Mouse (Mus musculus) liver, embryonic 16.5 days (tissue): ENCODE measurements around the gene Flvcr2. TPM values are rescaled to one million over a fixed set of nuclear protein-coding genes. Genes with fewer than 3 reads are reported as not detected.

Experiments
- ATAC-seq: fragments of 200-750 bp; cut with Nextera tagmentation; 2 replicates; pipeline ENCODE4 v1.8.0; 2017; ENCODE audit warnings: low read depth, mild to moderate bottlenecking, moderate number of reproducible peaks, moderate library complexity
- H3K27ac ChIP-seq: fragments of 300-500 bp; sonication (generic); 2 replicates; pipeline ENCODE4 v1.5.1; 2014; ENCODE audit warnings: mild to moderate bottlenecking, low read length
- H3K27me3 ChIP-seq: fragments of 300-500 bp; sonication (generic); 2 replicates; pipeline ENCODE4 v1.6.1; 2014; ENCODE audit warnings: low read depth, low read length, mixed read lengths; ENCODE audit not compliant: control insufficient read depth, insufficient read depth
- H3K36me3 ChIP-seq: fragments of 300-500 bp; sonication (generic); 2 replicates; pipeline ENCODE4 v1.6.1; 2014; ENCODE audit warnings: mild to moderate bottlenecking; ENCODE audit not compliant: control insufficient read depth, insufficient read depth
- H3K4me1 ChIP-seq: fragments of 300-500 bp; sonication (generic); 2 replicates; pipeline ENCODE4 v1.6.1; 2014; ENCODE audit warnings: low read depth, low read length, mixed read lengths; ENCODE audit not compliant: control insufficient read depth
- H3K4me2 ChIP-seq: fragments of 300-500 bp; sonication (generic); 2 replicates; pipeline ENCODE4 v1.6.1; 2014; ENCODE audit warnings: low read depth, low read length, mixed read lengths
- H3K4me3 ChIP-seq: fragments of 300-500 bp; sonication (generic); 2 replicates; pipeline ENCODE4 v1.5.1; 2014; ENCODE audit warnings: low read depth, mild to moderate bottlenecking, low read length
- H3K9ac ChIP-seq: fragments of 300-500 bp; sonication (generic); 2 replicates; pipeline ENCODE4 v1.6.1; 2014; ENCODE audit warnings: low read depth, low read length
- H3K9me3 ChIP-seq: fragments of 300-500 bp; sonication (generic); replicated peaks from 2 replicates; pipeline ENCODE4 v1.6.1; 2016; ENCODE audit warnings: low read length; ENCODE audit not compliant: control insufficient read depth
- WGBS: fragments of 180-500 bp; shearing (Covaris S2); extraction: QIAGEN DNeasy Blood & Tissue Kit; methylation state at CpG from one replicate; pipeline ENCODE4 v1.1.7; 2014; ENCODE audit not compliant: insufficient replicate concordance; 5-methylcytosine and 5-hydroxymethylcytosine counted together
- polyA plus RNA-seq: library from polyadenylated mRNA; unstranded; fragments of >200 nt; fragmentation: Nextera tagmentation; extraction: Ambion mirVana; gene quantifications from 2 replicates; pipeline ENCODE4 v1.2.1, GENCODE M21; 2015

Flvcr2 gene
- polyA plus RNA-seq, 1 experiment from 2014 or later, result 10.0 TPM

DNA sequence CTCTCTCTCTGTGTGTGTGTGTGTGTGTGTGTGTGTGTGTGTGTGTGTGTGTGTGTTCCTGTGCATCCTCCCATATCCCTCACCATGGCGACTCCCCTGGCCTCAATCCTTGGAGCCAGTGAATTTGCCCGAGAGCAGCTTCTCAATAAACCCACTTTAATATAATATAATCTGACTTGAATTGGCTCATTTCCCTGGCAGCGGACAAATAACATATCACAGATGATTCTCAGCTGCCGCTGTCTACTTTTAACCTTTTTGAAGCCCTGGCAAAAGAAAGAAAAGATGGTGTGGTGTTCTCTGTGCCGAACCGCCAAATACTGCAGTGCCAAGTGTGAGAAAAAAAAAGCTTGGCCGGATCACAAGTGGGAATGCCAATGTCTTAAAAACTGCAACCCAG is 18.2 kb upstream of the Flvcr2 start:
- no peaks in the 10 kb centered on the region for H3K27me3 ChIP-seq
- 71% methylated on average over 7 of the region's 7 CpGs for WGBS

DNA sequence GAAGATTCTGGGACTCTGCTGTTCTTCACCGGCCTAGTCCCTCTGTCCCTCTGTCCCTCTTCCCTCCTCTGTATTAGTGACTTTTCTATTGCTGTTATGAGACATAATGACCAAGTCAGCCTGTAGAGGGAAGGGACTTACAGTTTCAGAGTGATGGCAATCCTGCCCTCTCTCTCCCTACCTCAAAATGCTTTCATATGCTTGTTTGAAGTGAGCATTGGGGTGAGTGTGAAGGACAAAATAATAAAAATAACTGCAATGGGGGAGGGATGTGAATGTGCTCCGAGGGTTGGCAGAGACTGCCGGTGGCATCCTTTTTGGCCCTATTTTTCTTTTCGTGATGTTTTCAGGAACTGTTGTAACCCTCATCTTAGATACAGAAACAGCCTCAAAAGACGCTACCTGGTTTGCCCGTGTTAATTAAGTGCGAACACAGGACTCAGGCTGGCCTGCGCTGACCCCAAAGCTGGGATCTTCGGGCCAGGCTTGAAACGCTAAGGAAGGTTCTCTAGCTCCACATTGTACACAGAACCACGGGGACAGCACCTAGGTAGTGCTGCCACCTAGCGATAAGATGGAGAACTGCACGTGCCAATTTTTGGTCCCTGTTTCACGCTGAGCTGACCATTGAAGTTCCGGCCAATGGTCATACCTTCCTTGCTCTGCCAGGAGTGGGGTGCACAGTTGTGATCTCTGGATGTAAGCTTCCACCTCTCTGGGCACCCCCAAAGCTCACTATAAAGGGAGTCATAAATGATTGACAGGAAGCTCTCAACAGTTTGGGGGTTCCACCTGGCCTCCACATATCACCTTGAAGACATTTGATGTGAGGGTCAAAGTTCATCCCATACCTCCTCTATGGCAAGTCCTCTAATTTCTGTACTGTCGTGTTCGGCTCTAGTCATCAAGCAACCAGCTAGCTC is 17.1 kb upstream of the Flvcr2 start:
- Histone ChIP-seq H3K36me3 (no peaks in the 10 kb centered on the region), H3K27me3 (no peaks in the 10 kb centered on the region), H3K4me1 (no peaks in the 10 kb centered on the region), H3K27ac (no peak overlapping the region), H3K4me3 (no peak overlapping the region), H3K4me2 (no peak overlapping the region), H3K9ac (no peak overlapping the region), H3K9me3 (no peaks in the 10 kb centered on the region)
- ATAC-seq, result no peak
- 26% methylated on average over 17 of the region's 17 CpGs for WGBS

More for the DNA sequence above, 18.2 kb upstream of the Flvcr2 start:
- Histone ChIP-seq H3K4me2 (no peak overlapping the region), H3K36me3 (no peaks in the 10 kb centered on the region), H3K9ac (no peak overlapping the region), H3K4me1 (no peaks in the 10 kb centered on the region), H3K4me3 (no peak overlapping the region), H3K9me3 (no peaks in the 10 kb centered on the region), H3K27ac (no peak overlapping the region)
- no peak for ATAC-seq

DNA sequence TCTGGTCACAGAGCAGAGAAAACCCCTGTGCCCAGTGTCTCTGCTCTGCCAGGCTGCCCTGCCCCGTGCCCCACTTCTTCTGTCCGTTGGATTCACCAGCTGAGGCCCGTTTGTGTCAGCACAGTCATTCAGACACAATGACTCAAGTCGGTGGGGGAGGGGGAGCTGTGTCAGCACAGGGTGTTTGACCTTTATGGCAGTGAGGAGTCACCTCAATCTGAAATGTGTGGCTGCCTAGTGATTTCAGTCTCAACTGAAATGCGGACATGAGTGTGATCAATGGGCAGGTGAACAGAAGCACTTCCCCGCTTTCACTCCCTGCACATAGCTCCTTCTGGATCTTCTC is 16.4 kb upstream of the Flvcr2 start:
- H3K4me3 ChIP-seq, result no peak overlapping the region
- no peak for ATAC-seq
- no peak overlapping the region for H3K4me2 ChIP-seq
- 49% methylated on average over 6 of the region's 6 CpGs for WGBS
- no peaks in the 10 kb centered on the region for H3K27me3 ChIP-seq
- no peaks in the 10 kb centered on the region for H3K4me1 ChIP-seq
- no peaks in the 10 kb centered on the region for H3K9me3 ChIP-seq
- H3K9ac ChIP-seq, result no peak overlapping the region
- H3K27ac ChIP-seq, result no peak overlapping the region
- no peaks in the 10 kb centered on the region for H3K36me3 ChIP-seq

DNA sequence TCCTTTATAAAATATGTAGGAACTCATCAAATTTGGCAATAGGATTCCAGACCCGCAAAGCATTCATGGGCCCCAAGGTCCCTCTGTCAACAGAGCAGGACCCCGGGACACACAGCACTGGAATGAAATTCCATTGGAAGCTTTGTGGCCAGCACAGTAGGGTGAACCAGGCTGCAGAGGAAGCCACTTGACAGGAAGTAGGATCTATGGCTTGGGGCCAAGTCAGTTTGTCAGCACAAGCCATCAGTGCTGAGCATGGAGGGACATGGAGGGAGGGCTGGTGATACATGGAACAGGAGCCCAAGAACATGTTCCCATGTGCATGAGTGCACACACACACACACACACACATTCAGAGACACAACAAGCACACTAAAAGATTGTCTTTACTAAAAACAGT is 10.1 kb upstream of the Flvcr2 start:
- Histone ChIP-seq H3K27ac (no peak overlapping the region), H3K36me3 (no peaks in the 10 kb centered on the region), H3K9ac (no peak overlapping the region), H3K27me3 (no peaks in the 10 kb centered on the region), H3K4me3 (no peak overlapping the region), H3K4me1 (no peaks in the 10 kb centered on the region), H3K9me3 (no peaks in the 10 kb centered on the region), H3K4me2 (no peak overlapping the region)
- WGBS, result 39% methylated on average over 2 of the region's 2 CpGs
- ATAC-seq, result no peak

DNA sequence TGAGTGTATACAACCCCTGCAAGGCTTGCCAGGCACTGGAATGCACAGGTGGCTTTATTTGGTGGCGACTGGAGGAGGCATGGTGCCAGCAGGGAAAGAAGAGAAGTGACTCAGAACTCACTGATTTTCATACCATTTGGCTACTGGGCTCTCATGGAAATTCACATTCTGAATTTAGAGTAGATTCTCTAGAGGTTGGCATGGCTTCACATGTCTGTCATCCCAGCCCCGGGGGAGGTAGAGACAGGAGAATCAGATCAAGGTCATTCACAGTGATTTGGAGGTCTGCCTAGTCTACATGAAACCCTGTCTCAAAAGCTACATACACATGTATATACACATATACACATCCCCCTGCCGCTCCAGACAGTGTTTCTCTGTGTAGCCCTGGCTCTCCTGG is 9.4 kb upstream of the Flvcr2 start:
- Histone ChIP-seq H3K9ac (no peak overlapping the region), H3K36me3 (no peaks in the 10 kb centered on the region), H3K27ac (no peak overlapping the region), H3K9me3 (no peaks in the 10 kb centered on the region), H3K4me3 (no peak overlapping the region), H3K4me1 (no peaks in the 10 kb centered on the region), H3K4me2 (no peak overlapping the region), H3K27me3 (no peaks in the 10 kb centered on the region)
- 74% methylated on average over 3 of the region's 3 CpGs for WGBS
- no peak for ATAC-seq

DNA sequence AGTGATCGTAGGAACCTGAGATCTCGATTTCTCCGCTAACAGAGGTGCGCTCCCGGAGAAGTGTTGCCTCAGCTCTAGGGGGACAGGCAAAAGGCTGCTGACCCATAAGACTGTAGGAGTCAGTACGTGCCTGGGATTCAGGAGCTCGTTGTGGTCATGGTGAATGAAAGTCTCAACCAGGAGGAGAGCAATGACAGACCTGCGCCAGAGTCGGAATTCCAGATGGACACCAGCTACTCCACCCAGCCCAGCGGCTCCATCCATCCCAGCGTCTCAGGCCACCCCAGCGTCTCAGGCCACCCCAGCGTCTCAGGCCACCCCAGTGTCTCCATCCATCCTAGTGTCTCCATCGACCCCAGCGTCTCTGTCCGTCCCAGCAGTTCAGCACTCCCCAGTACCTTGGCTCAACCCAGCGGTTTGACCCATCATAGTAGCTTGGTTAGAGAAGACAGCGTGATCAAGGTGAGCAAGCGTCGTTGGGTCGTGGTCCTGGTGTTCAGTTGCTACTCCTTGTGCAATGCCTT is 419 bp downstream of the Flvcr2 start:
- peak overlapping the region; percentile 57 for H3K4me3 ChIP-seq
- peak overlapping the region; percentile 24; the same call in 1 of the 2 replicates for H3K9ac ChIP-seq
- no peaks in the 10 kb centered on the region for H3K36me3 ChIP-seq
- H3K9me3 ChIP-seq, result no peaks in the 10 kb centered on the region
- H3K27me3 ChIP-seq, result peaks cover 4% of the 10 kb centered on the region; the same call in 1 of the 2 replicates
- no peaks in the 10 kb centered on the region for H3K4me1 ChIP-seq
- H3K27ac ChIP-seq, result peak overlapping the region; percentile 53; the same call in 1 of the 2 replicates
- 14% methylated on average over 21 of the region's 21 CpGs for WGBS
- ATAC-seq, result 0 out of 2 replicates have a peak, but pooled peaks have one; percentile 4
- H3K4me2 ChIP-seq, result peak overlapping the region; percentile 75

DNA sequence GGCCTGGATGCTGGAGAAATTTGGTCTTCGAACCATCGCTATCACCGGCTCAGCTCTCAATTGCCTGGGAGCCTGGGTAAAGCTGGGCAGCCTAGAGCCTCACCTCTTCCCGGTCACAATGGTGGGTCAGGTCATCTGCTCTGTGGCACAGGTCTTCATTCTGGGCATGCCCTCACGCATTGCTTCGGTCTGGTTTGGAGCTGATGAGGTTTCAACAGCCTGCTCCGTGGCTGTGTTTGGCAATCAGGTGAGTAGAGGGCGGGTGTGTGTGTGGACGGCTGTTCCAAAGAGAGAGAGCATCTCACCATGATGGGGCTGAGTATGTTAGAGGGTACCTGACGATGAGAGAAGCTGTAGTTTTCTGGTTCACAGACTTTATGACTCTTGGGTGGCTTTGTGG is 1.0 kb downstream of the Flvcr2 start:
- WGBS, result 60% methylated on average over 10 of the region's 10 CpGs
- H3K4me1 ChIP-seq, result no peaks in the 10 kb centered on the region
- H3K4me2 ChIP-seq, result peak overlapping the region; percentile 75
- no peak overlapping the region for H3K27ac ChIP-seq
- peak overlapping the region; percentile 57 for H3K4me3 ChIP-seq
- ATAC-seq, result 0 out of 2 replicates have a peak, but pooled peaks have one; percentile 28
- no peak overlapping the region for H3K9ac ChIP-seq
- H3K36me3 ChIP-seq, result no peaks in the 10 kb centered on the region
- H3K9me3 ChIP-seq, result no peaks in the 10 kb centered on the region
- H3K27me3 ChIP-seq, result peaks cover 4% of the 10 kb centered on the region; the same call in 1 of the 2 replicates

DNA sequence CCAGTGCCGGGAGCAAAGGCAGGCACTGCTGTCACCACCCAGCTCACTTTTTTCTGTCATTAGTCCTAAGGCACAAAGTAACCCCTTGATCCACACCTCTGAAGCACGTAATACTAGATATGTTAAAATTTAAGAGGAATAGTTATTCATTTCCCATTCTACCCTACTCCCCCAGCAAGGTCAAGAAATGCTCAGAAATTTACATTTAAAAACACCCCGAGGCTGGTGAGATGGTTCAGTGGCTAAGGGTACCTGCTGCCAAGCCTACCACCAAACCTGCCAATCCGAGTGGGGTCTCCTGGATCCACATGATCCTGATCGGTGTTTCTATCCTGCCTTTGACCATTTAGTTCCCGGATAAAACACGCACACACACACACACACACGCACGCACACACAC is 3.5 kb downstream of the Flvcr2 start:
- Histone ChIP-seq H3K4me3 (no peak overlapping the region), H3K27ac (no peak overlapping the region), H3K4me1 (no peaks in the 10 kb centered on the region; the same call in 1 of the 2 replicates), H3K4me2 (no peak overlapping the region), H3K9me3 (no peaks in the 10 kb centered on the region), H3K36me3 (no peaks in the 10 kb centered on the region), H3K9ac (no peak overlapping the region), H3K27me3 (peaks cover 4% of the 10 kb centered on the region; the same call in 1 of the 2 replicates)
- 66% methylated on average over 9 of the region's 9 CpGs for WGBS
- ATAC-seq, result no peak

DNA sequence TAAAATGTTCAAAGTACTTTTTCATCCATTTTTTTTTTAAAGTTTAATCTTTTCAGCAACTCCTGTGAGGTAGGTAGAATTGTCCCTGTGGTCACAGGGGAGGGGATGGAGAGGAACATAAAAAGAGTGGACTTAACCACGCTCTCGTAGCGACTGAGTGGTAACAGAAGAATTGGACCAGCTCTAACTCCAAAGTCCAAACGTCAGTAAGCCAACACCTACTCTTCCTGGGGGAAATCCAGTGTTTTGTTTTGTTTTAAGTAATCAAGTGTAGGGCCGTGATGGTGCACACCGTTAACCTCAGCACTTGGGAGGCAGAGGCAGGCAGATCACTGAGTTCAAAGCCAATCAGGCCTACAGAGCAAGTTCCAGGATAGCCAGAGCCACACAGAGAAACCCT is 5.8 kb downstream of the Flvcr2 start:
- ATAC-seq, result peak; percentile 61
- no peak overlapping the region for H3K9ac ChIP-seq
- H3K4me2 ChIP-seq, result no peak overlapping the region
- no peaks in the 10 kb centered on the region for H3K36me3 ChIP-seq
- no peak overlapping the region for H3K27ac ChIP-seq
- no peaks in the 10 kb centered on the region for H3K9me3 ChIP-seq
- H3K27me3 ChIP-seq, result no peaks in the 10 kb centered on the region
- no peak overlapping the region for H3K4me3 ChIP-seq
- no peaks in the 10 kb centered on the region; the same call in 1 of the 2 replicates for H3K4me1 ChIP-seq
- 56% methylated on average over 6 of the region's 6 CpGs for WGBS
